Mouse (Mus musculus) cortical plate, adult 2 months (tissue): ENCODE measurements around the gene Itpkc.

ENCODE experiments used
- CTCF ChIP-seq: fragments of 200-500 bp; IDR thresholded peaks from 2 replicates; pipeline ENCODE4 v1.5.1; 2011; ENCODE audit warnings: mild to moderate bottlenecking, control low read depth, low read length; ENCODE audit not compliant: insufficient read depth; ENCODE audit errors: extremely low read depth
- POLR2A ChIP-seq: fragments of 200-500 bp; IDR thresholded peaks from 2 replicates; pipeline ENCODE4 v1.6.1; 2011; ENCODE audit warnings: mild to moderate bottlenecking, low read length, control low read depth; ENCODE audit not compliant: insufficient read depth; ENCODE audit errors: extremely low read depth

DNA sequence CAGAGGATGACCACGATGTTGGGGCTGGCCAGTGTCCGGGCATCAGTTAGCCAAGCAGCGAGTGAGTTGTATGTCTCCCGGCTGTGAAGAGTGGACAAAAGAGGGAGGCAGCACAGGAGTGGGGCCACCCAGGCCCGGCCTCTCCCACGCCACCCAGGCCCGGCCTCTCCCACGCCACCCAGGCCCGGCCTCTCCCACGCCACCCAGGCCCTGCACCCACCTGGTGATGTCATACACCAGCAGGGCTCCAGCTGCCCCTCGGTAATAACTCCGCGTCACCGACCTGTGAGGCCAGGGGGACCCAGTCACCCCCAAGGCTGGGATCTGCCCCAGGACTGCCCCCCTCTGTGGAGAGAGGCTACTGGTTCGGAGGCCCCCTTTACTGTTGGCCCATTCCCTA, 54.0 kb downstream of the Itpkc start:
- no peak for TF ChIP-seq CTCF
- TF ChIP-seq POLR2A, result no peak
